Mouse (Mus musculus) erythroblast, embryonic 14.5 days (primary cell): Measurements from ENCODE around the gene Cbfa2t3. TPM values are rescaled to one million over a fixed set of nuclear protein-coding genes. Genes with fewer than 3 reads are reported as not detected.

Source experiments
- H3K27me3 ChIP-seq: 2 replicates; pipeline ENCODE4 v1.6.1; 2012; ENCODE audit warnings: inconsistent platforms; ENCODE audit not compliant: control insufficient read depth
- H3K36me3 ChIP-seq: 2 replicates; pipeline ENCODE4 v1.6.1; 2012; ENCODE audit warnings: mild to moderate bottlenecking, inconsistent platforms; ENCODE audit not compliant: control insufficient read depth
- H3K4me1 ChIP-seq: 2 replicates; pipeline ENCODE4 v1.6.1; 2012; ENCODE audit warnings: inconsistent platforms; ENCODE audit not compliant: control insufficient read depth
- H3K4me3 ChIP-seq: replicated peaks from 2 replicates; pipeline ENCODE3; 2012; ENCODE audit warnings: moderate library complexity, mild to moderate bottlenecking, inconsistent platforms
- H3K9me3 ChIP-seq: 2 replicates; pipeline ENCODE4 v1.6.1; 2012; ENCODE audit warnings: low read length, inconsistent platforms, mixed read lengths; ENCODE audit not compliant: control insufficient read depth
- GATA1 ChIP-seq: IDR thresholded peaks from 2 replicates; pipeline ENCODE4 v1.6.1; 2012; ENCODE audit warnings: low read length, inconsistent platforms, mixed read lengths
- TAL1 ChIP-seq: IDR thresholded peaks from 3 replicates; pipeline ENCODE4 v1.6.1; 2012; ENCODE audit warnings: low read length, inconsistent platforms, mixed read lengths
- polyA plus RNA-seq: library from polyadenylated mRNA; stranded (reverse); fragments of >175 nt; gene quantifications from 2 replicates; pipeline ENCODE4 v1.2.3, GENCODE M21; 2012

Gene Cbfa2t3
- polyA plus RNA-seq, 1 experiment = 8.9 TPM

- Histone ChIP-seq H3K36me3 (no peaks in the 10 kb centered on the region; the same call in 1 of the 2 replicates), H3K4me1 (peaks cover 6% of the 10 kb centered on the region), H3K4me3 (no peak overlapping the region), H3K9me3 (no peaks in the 10 kb centered on the region), H3K27me3 (no peaks in the 10 kb centered on the region)
- TF ChIP-seq TAL1 = no peak
- TF ChIP-seq GATA1 = no peak
Measured at GRCm38 (mm10) chr8:122596031-122596430, 102.9 kb downstream of the Cbfa2t3 start.

- no peak for TF ChIP-seq TAL1
- TF ChIP-seq GATA1 = no peak
- Histone ChIP-seq H3K36me3 (no peaks in the 10 kb centered on the region; the same call in 1 of the 2 replicates), H3K27me3 (no peaks in the 10 kb centered on the region), H3K4me1 (peaks cover 6% of the 10 kb centered on the region), H3K9me3 (no peaks in the 10 kb centered on the region), H3K4me3 (no peak overlapping the region)
Measured at GRCm38 (mm10) chr8:122593783-122594507, 105.0 kb downstream of the Cbfa2t3 start.

- Histone ChIP-seq H3K9me3 (no peaks in the 10 kb centered on the region), H3K4me3 (no peak overlapping the region), H3K36me3 (no peaks in the 10 kb centered on the region; the same call in 1 of the 2 replicates), H3K4me1 (peaks cover 6% of the 10 kb centered on the region), H3K27me3 (no peaks in the 10 kb centered on the region)
- TF ChIP-seq GATA1 (no peak), TAL1 (no peak)
Measured at GRCm38 (mm10) chr8:122593240-122593639, 105.7 kb downstream of the Cbfa2t3 start.

- H3K36me3 ChIP-seq = no peaks in the 10 kb centered on the region
- H3K4me1 ChIP-seq = no peaks in the 10 kb centered on the region
- H3K9me3 ChIP-seq = no peaks in the 10 kb centered on the region
- peaks cover 7% of the 10 kb centered on the region for H3K27me3 ChIP-seq
- TF ChIP-seq GATA1 (no peak), TAL1 (no peak; the same call in 2 of the 3 replicates)
- no peak overlapping the region for H3K4me3 ChIP-seq
Measured at GRCm38 (mm10) chr8:122586749-122587148, 112.2 kb downstream of the Cbfa2t3 start.

GRCm38 (mm10) chr8:122586171-122586570 is 112.7 kb downstream of the Cbfa2t3 start:
- no peak for TF ChIP-seq TAL1
- no peak for TF ChIP-seq GATA1
- Histone ChIP-seq H3K4me1 (no peaks in the 10 kb centered on the region), H3K27me3 (peaks cover 7% of the 10 kb centered on the region), H3K9me3 (no peaks in the 10 kb centered on the region), H3K36me3 (no peaks in the 10 kb centered on the region), H3K4me3 (no peak overlapping the region)

GRCm38 (mm10) chr8:122585411-122585891 is 113.5 kb downstream of the Cbfa2t3 start:
- no peaks in the 10 kb centered on the region for H3K4me1 ChIP-seq
- no peak overlapping the region for H3K4me3 ChIP-seq
- no peaks in the 10 kb centered on the region for H3K36me3 ChIP-seq
- peaks cover 9% of the 10 kb centered on the region for H3K27me3 ChIP-seq
- H3K9me3 ChIP-seq = no peaks in the 10 kb centered on the region
- TF ChIP-seq GATA1 (no peak), TAL1 (no peak)

GRCm38 (mm10) chr8:122584981-122585380 is 113.9 kb downstream of the Cbfa2t3 start:
- TF ChIP-seq GATA1 = no peak
- TF ChIP-seq TAL1 = no peak
- no peak overlapping the region for H3K4me3 ChIP-seq
- no peaks in the 10 kb centered on the region for H3K9me3 ChIP-seq
- H3K27me3 ChIP-seq = peaks cover 9% of the 10 kb centered on the region
- H3K4me1 ChIP-seq = no peaks in the 10 kb centered on the region
- H3K36me3 ChIP-seq = no peaks in the 10 kb centered on the region

GRCm38 (mm10) chr8:122580926-122581325 is 118.0 kb downstream of the Cbfa2t3 start:
- peaks cover 15% of the 10 kb centered on the region for H3K4me1 ChIP-seq

GRCm38 (mm10) chr8:122579196-122579595 is 119.7 kb downstream of the Cbfa2t3 start:
- H3K4me3 ChIP-seq = no peak overlapping the region
- no peaks in the 10 kb centered on the region for H3K9me3 ChIP-seq
- H3K36me3 ChIP-seq = peaks cover 12% of the 10 kb centered on the region
- peaks cover 32% of the 10 kb centered on the region for H3K4me1 ChIP-seq
- TF ChIP-seq GATA1 (no peak), TAL1 (no peak)
- H3K27me3 ChIP-seq = peaks cover 12% of the 10 kb centered on the region; the same call in 1 of the 2 replicates

More at GRCm38 (mm10) chr8:122580926-122581325, 118.0 kb downstream of the Cbfa2t3 start:
- TF ChIP-seq GATA1 (no peak), TAL1 (no peak)
- no peaks in the 10 kb centered on the region for H3K9me3 ChIP-seq
- H3K36me3 ChIP-seq = no peaks in the 10 kb centered on the region
- H3K4me3 ChIP-seq = no peak overlapping the region
- H3K27me3 ChIP-seq = peaks cover 18% of the 10 kb centered on the region
